Mouse (Mus musculus) lung, postnatal 0 days (tissue): ENCODE data around the gene Chd6. TPM values are rescaled to one million over a fixed set of nuclear protein-coding genes. Genes with fewer than 3 reads are reported as not detected.
A peak's percentile ranks its signal among the peaks of the same experiment; 100 is the strongest.

Source experiments
- ATAC-seq: fragments of 200-750 bp; cut with Nextera tagmentation; 2 replicates; pipeline ENCODE4 v1.8.0; 2017; ENCODE audit warnings: moderate library complexity
- DNase-seq: peaks from one replicate; pipeline ENCODE4 v3.0.0-alpha.2; 2016; ENCODE audit warnings: low spot score
- H3K27ac ChIP-seq: fragments of 300-500 bp; sonication (generic); 2 replicates; pipeline ENCODE4 v1.5.1; 2014; ENCODE audit warnings: antibody characterized with exemption, mild to moderate bottlenecking, low read length, mixed read lengths
- H3K27me3 ChIP-seq: fragments of 300-500 bp; sonication (generic); replicated peaks from 2 replicates; pipeline ENCODE4 v1.6.1; 2014; ENCODE audit warnings: low read length, mixed read lengths; ENCODE audit not compliant: insufficient read depth
- H3K36me3 ChIP-seq: fragments of 300-500 bp; sonication (generic); 2 replicates; pipeline ENCODE4 v1.6.1; 2014; ENCODE audit warnings: low read length, mixed read lengths; ENCODE audit not compliant: insufficient read depth
- H3K4me1 ChIP-seq: fragments of 300-500 bp; sonication (generic); 2 replicates; pipeline ENCODE4 v1.6.1; 2014; ENCODE audit warnings: antibody characterized with exemption, low read depth, low read length, mixed read lengths; ENCODE audit not compliant: insufficient read depth
- H3K4me2 ChIP-seq: fragments of 300-500 bp; sonication (generic); replicated peaks from 2 replicates; pipeline ENCODE4 v1.6.1; 2014; ENCODE audit warnings: low read depth, mild to moderate bottlenecking, low read length, moderate library complexity, mixed read lengths
- H3K4me3 ChIP-seq: fragments of 300-500 bp; sonication (generic); 2 replicates; pipeline ENCODE4 v1.5.1; 2014; ENCODE audit warnings: low read depth, low read length
- H3K9ac ChIP-seq: fragments of 300-500 bp; sonication (generic); replicated peaks from 2 replicates; pipeline ENCODE4 v1.6.1; 2014; ENCODE audit warnings: low read depth, mild to moderate bottlenecking
- H3K9me3 ChIP-seq: fragments of 300-500 bp; sonication (generic); 2 replicates; pipeline ENCODE4 v1.6.1; 2016; ENCODE audit warnings: low read length, mixed read lengths
- CTCF ChIP-seq: IDR thresholded peaks from 2 replicates; pipeline ENCODE4 v1.5.1; 2016; ENCODE audit warnings: antibody characterized with exemption, mild to moderate bottlenecking
- EP300 ChIP-seq: IDR thresholded peaks from 2 replicates; pipeline ENCODE4 v1.6.1; 2016; ENCODE audit warnings: antibody characterized with exemption, mild to moderate bottlenecking, control low read depth
- WGBS: fragments of 180-500 bp; shearing (Covaris S2); extraction: QIAGEN DNeasy Blood & Tissue Kit; methylation state at CpG from one replicate; pipeline ENCODE4 v1.1.7; 2014; 5-methylcytosine and 5-hydroxymethylcytosine counted together
- polyA plus RNA-seq: library from polyadenylated mRNA; unstranded; fragments of >200 nt; fragmentation: Nextera tagmentation; extraction: Ambion mirVana; gene quantifications from 2 replicates; pipeline ENCODE4 v1.2.1, GENCODE M21; 2015

Gene Chd6
- polyA plus RNA-seq, 1 experiment from 2014 or later: 22.2 TPM

DNA sequence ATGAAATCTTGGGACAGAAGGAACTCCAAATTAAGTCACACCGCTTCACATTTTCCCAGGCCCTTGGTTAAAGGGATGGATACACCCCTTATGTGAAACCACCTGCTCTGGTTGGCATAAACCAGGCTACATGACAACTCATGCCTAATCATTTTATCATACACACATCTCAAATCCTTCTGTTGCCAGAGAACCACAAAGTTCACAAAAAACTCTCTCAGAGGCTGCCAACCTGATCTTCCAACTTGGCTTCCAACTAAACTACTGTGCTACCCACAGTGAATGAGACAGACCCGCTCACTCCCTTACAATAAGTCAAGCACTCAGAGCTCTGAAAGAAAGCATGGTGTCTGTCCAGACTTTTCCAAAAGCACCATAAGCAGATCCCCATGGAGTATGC lies 1.6 kb downstream of the Chd6 start:
- H3K4me2 ChIP-seq: peak overlapping the region; percentile 91; the same call in 1 of the 2 replicates
- no peak overlapping the region for H3K27ac ChIP-seq
- DNase-seq: no peak
- ATAC-seq: no peak
- peak overlapping the region; percentile 98; the same call in 1 of the 2 replicates for H3K4me3 ChIP-seq
- H3K9me3 ChIP-seq: no peaks in the 10 kb centered on the region
- no peak overlapping the region for H3K9ac ChIP-seq
- H3K36me3 ChIP-seq: no peaks in the 10 kb centered on the region
- no peaks in the 10 kb centered on the region for H3K27me3 ChIP-seq
- H3K4me1 ChIP-seq: peaks cover 8% of the 10 kb centered on the region; the same call in 1 of the 2 replicates
- TF ChIP-seq EP300 (no peak), CTCF (no peak)
- 88% methylated on average over 2 of the region's 2 CpGs for WGBS

DNA sequence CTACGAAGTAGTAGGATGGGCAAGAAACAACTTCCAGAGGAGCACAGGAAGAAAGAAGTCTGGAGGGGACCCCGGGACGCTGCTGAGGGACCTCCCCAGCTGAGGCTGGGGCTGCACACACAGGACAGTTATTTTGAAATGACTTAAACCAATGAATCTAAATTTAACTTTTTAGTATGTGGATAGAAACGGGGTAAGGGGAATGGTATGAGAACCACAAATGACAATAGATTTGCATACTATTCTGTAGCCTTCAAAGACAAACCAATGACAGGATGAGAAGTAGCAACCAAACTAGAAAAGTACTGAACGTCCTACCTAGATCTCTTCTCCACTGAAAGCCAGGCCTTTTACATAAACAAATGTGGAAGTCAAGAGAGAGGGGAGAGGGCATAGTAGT lies 5.1 kb downstream of the Chd6 start:
- Histone ChIP-seq H3K4me3 (no peak overlapping the region), H3K4me2 (no peak overlapping the region), H3K36me3 (no peaks in the 10 kb centered on the region), H3K9ac (no peak overlapping the region), H3K27ac (no peak overlapping the region), H3K9me3 (no peaks in the 10 kb centered on the region), H3K4me1 (peaks cover 15% of the 10 kb centered on the region; the same call in 1 of the 2 replicates), H3K27me3 (no peaks in the 10 kb centered on the region)
- no peak for TF ChIP-seq CTCF
- TF ChIP-seq EP300: no peak
- ATAC-seq (no peak), DNase-seq (no peak)
- 55% methylated on average over 5 of the region's 5 CpGs for WGBS

DNA sequence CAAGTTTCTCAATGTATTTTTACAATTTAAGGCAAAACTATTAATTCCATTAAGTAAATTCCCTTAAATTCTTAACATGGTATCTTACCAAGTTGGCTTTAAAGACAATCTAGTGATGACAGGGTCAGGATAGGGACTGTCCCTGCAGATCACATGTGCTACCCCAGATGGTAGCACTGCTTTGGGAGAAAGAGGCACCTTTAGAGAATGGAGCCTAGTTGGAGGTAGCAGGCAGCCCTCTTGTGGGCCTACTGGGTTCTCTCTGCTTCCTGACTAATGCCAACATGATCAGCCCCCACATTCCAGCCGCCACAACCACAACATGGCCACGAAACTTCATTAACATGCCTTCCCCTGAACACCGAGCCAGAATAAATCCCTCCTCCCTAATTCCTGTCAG lies 6.8 kb downstream of the Chd6 start:
- Histone ChIP-seq H3K9ac (no peak overlapping the region), H3K27ac (no peak overlapping the region), H3K4me2 (no peak overlapping the region), H3K36me3 (no peaks in the 10 kb centered on the region), H3K4me1 (peaks cover 15% of the 10 kb centered on the region; the same call in 1 of the 2 replicates), H3K9me3 (no peaks in the 10 kb centered on the region), H3K27me3 (no peaks in the 10 kb centered on the region), H3K4me3 (no peak overlapping the region)
- 53% methylated on average over 3 of the region's 3 CpGs for WGBS
- TF ChIP-seq EP300: no peak
- TF ChIP-seq CTCF: no peak
- ATAC-seq (no peak), DNase-seq (no peak)

DNA sequence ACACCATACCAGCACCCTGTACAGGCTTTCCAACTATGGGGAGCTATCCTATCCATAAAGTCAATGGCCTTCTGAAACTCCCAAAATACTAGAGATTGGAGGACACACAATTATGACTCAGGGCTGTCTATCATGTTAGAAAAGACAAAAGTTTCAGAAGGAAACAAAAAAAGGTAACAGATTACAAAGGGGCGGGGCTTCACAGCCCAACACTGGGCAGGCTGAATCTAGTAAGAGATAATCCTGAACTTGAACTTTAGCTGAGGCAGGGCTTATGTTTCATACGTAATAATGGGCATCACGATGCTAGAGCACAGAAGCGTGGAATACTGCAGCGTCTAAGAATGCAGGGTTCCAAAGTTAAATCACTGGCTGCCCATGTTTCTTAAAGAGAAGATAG lies 11.1 kb downstream of the Chd6 start:
- no peak overlapping the region for H3K9ac ChIP-seq
- H3K4me3 ChIP-seq: no peak overlapping the region
- no peaks in the 10 kb centered on the region for H3K36me3 ChIP-seq
- TF ChIP-seq EP300 (no peak), CTCF (no peak)
- no peaks in the 10 kb centered on the region for H3K27me3 ChIP-seq
- no peaks in the 10 kb centered on the region for H3K9me3 ChIP-seq
- WGBS: 96% methylated on average over 5 of the region's 5 CpGs
- H3K4me2 ChIP-seq: no peak overlapping the region
- H3K4me1 ChIP-seq: peaks cover 13% of the 10 kb centered on the region; the same call in 1 of the 2 replicates
- H3K27ac ChIP-seq: no peak overlapping the region
- ATAC-seq (no peak), DNase-seq (no peak)

DNA sequence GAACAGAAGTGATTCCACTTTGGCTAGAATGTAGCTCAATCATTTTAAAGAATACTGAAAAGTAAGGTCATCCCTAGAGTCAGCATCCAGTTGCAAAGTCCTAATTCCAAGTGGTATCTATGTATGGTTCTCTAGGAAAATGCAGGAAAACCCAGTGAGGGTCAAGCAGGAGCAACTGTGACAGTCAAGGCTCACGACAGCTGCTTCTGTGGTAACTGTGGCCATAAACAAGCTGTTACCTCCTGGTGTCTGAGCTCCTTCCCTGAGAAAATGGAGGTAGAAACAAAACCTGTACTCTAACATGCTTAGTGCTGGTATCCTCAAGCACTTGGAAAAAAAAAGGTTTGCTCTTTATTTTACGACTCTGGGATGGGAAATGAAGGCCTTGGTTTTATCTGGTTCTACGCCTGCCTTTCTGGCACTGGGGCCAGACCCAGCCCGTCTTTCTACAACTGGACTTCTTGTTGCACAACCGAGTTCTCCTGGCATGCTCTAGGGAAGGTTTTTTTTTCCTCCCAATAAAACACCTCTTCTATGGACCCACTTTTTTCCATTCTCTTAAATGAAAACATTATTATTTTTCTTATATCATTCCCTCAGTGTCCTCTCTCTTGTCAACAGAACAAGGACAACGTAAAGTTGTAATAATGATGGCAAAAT lies 18.0 kb downstream of the Chd6 start:
- no peak overlapping the region for H3K4me2 ChIP-seq
- H3K4me1 ChIP-seq: peaks cover 8% of the 10 kb centered on the region; the same call in 1 of the 2 replicates
- H3K36me3 ChIP-seq: no peaks in the 10 kb centered on the region
- H3K27ac ChIP-seq: no peak overlapping the region
- 61% methylated on average over 6 of the region's 6 CpGs for WGBS
- no peak for TF ChIP-seq CTCF
- no peak for TF ChIP-seq EP300
- no peak for ATAC-seq
- DNase-seq: peak; percentile 39
- H3K9me3 ChIP-seq: no peaks in the 10 kb centered on the region
- H3K27me3 ChIP-seq: no peaks in the 10 kb centered on the region
- no peak overlapping the region for H3K9ac ChIP-seq
- H3K4me3 ChIP-seq: no peak overlapping the region

DNA sequence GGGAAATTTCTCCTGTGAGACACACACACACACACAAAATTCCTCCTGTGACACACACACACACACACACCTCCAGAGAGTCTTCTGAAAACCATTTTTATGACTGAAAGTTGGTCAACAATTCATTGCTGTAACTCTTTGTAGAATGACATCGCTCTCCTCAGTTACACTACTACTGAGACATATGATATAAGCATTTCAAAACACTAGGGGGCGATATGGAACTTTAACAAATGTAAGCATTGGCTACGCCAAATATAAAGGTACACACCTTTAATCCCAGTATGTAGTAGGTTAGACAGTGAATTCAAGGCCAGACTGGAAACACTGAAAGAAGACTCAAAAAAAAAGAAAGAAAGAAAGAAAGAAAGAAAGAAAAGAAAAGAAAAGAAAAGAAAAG lies 18.7 kb downstream of the Chd6 start:
- 42% methylated on average over 3 of the region's 3 CpGs for WGBS

More for the DNA sequence above, 18.7 kb downstream of the Chd6 start:
- Histone ChIP-seq H3K9ac (no peak overlapping the region), H3K27me3 (no peaks in the 10 kb centered on the region), H3K4me3 (no peak overlapping the region), H3K4me2 (no peak overlapping the region), H3K4me1 (peaks cover 3% of the 10 kb centered on the region; the same call in 1 of the 2 replicates), H3K27ac (no peak overlapping the region), H3K36me3 (no peaks in the 10 kb centered on the region), H3K9me3 (no peaks in the 10 kb centered on the region)
- DNase-seq (peak; percentile 85), ATAC-seq (peak; percentile 53)
- TF ChIP-seq CTCF (peak; percentile 64), EP300 (0 out of 2 replicates have a peak, but pooled peaks have one; percentile 12)
